Mouse (Mus musculus): ENCODE data around the gene Pla2g10.

The Pla2g10 gene

GRCm38 (mm10) chr16:13729428-13729827, 1.4 kb downstream of the Pla2g10 start:
- DNase-seq (ENCODE audit: low read depth, low spot score): no peak

GRCm38 (mm10) chr16:13727811-13728335, 2.9 kb downstream of the Pla2g10 start:
- no peak for DNase-seq (ENCODE audit: low read depth, low spot score)

GRCm38 (mm10) chr16:13722937-13723336, 7.8 kb downstream of the Pla2g10 start:
- DNase-seq (ENCODE audit: low read depth, low spot score): no peak

- DNase-seq (ENCODE audit: low read depth, low spot score): no peak
Observed at GRCm38 (mm10) chr16:13716821-13717553, 13.8 kb downstream of the Pla2g10 start.

GRCm38 (mm10) chr16:13714910-13715309, 15.9 kb downstream of the Pla2g10 start:
- DNase-seq (ENCODE audit: low read depth, low spot score): no peak

- DNase-seq (ENCODE audit: low read depth, low spot score): no peak
Observed at GRCm38 (mm10) chr16:13704676-13705075, 26.1 kb downstream of the Pla2g10 start.

- no peak for DNase-seq (ENCODE audit: low read depth, low spot score)
Observed at GRCm38 (mm10) chr16:13702184-13702583, 28.6 kb downstream of the Pla2g10 start.

- DNase-seq (ENCODE audit: low read depth, low spot score): peak; percentile 32
Observed at GRCm38 (mm10) chr16:13698998-13699397, 31.8 kb downstream of the Pla2g10 start.

GRCm38 (mm10) chr16:13678601-13679319, 52.0 kb downstream of the Pla2g10 start:
- DNase-seq (ENCODE audit: low read depth, low spot score): no peak

GRCm38 (mm10) chr16:13674511-13674910, 56.3 kb downstream of the Pla2g10 start:
- no peak for DNase-seq (ENCODE audit: low read depth, low spot score)

- DNase-seq (ENCODE audit: low read depth, low spot score): no peak
Observed at GRCm38 (mm10) chr16:13673114-13673513, 57.7 kb downstream of the Pla2g10 start.

GRCm38 (mm10) chr16:13672386-13672898, 58.3 kb downstream of the Pla2g10 start:
- DNase-seq (ENCODE audit: low read depth, low spot score): peak; percentile 85

- DNase-seq (ENCODE audit: low read depth, low spot score): peak; percentile 97
Observed at GRCm38 (mm10) chr16:13671685-13672385, 58.9 kb downstream of the Pla2g10 start, which contains the start of the genes Bfar and 3110001I22Rik. Gene Bfar (plus strand): TSS chr16:13671858. Gene 3110001I22Rik (plus strand): TSS chr16:13671929.

GRCm38 (mm10) chr16:13670896-13671295, 59.9 kb downstream of the Pla2g10 start:
- peak; percentile 36 for DNase-seq (ENCODE audit: low read depth, low spot score)

- DNase-seq (ENCODE audit: low read depth, low spot score): no peak
Observed at GRCm38 (mm10) chr16:13669282-13669681, 61.5 kb downstream of the Pla2g10 start.

- no peak for DNase-seq (ENCODE audit: low read depth, low spot score)
Observed at GRCm38 (mm10) chr16:13668402-13669108, 62.2 kb downstream of the Pla2g10 start.

GRCm38 (mm10) chr16:13667878-13668343, 62.9 kb downstream of the Pla2g10 start, which contains the start of gene Parn:
Gene Parn (minus strand): TSS chr16:13668170.
- peak; percentile 95 for DNase-seq (ENCODE audit: low read depth, low spot score)

All from A20 (cell line).